Mouse (Mus musculus) liver, embryonic 14.5 days (tissue): Measurements from ENCODE around the gene Cacna2d2.

Experiments used
- CTCF ChIP-seq: IDR thresholded peaks from 2 replicates; pipeline ENCODE4 v1.5.1; 2016; ENCODE audit warnings: antibody characterized with exemption, low read depth, control low read depth
- EP300 ChIP-seq: IDR thresholded peaks from 2 replicates; pipeline ENCODE4 v1.6.1; 2016; ENCODE audit warnings: antibody characterized with exemption, low read depth

DNA sequence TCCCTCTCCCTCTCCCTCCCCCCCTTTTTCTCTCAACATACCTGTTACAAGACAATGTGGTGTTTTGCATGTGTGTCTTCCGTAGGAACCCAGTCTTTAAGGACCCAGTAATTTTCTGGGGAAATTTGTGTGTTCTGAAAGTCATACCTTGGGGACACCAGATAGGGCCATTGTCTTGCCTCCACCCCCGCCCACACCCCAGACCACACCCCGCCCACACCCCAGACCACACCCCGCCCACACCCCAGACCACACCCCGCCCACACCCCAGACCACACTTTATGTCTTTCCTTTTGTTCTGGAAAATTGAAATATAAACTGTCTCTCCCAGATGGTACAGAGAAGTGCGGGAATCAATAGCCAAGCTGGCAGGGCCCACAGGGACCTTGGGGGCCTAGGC is 91.2 kb downstream of the Cacna2d2 start:
- TF ChIP-seq CTCF = no peak
- no peak for TF ChIP-seq EP300
